Mouse (Mus musculus) megakaryocyte, embryonic 14.5 days (primary cell): Measurements from ENCODE around the gene Slc22a23. TPM values are rescaled to one million over a fixed set of nuclear protein-coding genes. Genes with fewer than 3 reads are reported as not detected.
A peak's percentile ranks its signal among the peaks of the same experiment; 100 is the strongest.

Experiments used
- H3K27me3 ChIP-seq: replicated peaks from 2 replicates; pipeline ENCODE3; 2012; ENCODE audit warnings: inconsistent platforms
- H3K36me3 ChIP-seq: replicated peaks from 2 replicates; pipeline ENCODE3; 2012; ENCODE audit warnings: low read length, inconsistent platforms, mixed read lengths
- H3K4me1 ChIP-seq: 2 replicates; pipeline ENCODE4 v1.6.1; 2012; ENCODE audit warnings: inconsistent platforms
- H3K4me3 ChIP-seq: replicated peaks from 2 replicates; pipeline ENCODE3; 2012; ENCODE audit warnings: moderate library complexity, mild to moderate bottlenecking, inconsistent platforms
- H3K9me3 ChIP-seq: 2 replicates; pipeline ENCODE4 v1.6.1; 2012; ENCODE audit warnings: inconsistent platforms
- FLI1 ChIP-seq: IDR thresholded peaks from 2 replicates; pipeline ENCODE4 v1.6.1; 2012; ENCODE audit warnings: low read length, inconsistent platforms, mixed read lengths
- GATA1 ChIP-seq: IDR thresholded peaks from 3 replicates; pipeline ENCODE4 v1.6.1; 2012; ENCODE audit warnings: mixed read lengths, low read length, inconsistent platforms, borderline replicate concordance
- polyA plus RNA-seq: library from polyadenylated mRNA; stranded (reverse); fragments of >175 nt; gene quantifications from 2 replicates; pipeline ENCODE4 v1.2.3, GENCODE M21; 2012; ENCODE audit warnings: low replicate concordance; ENCODE audit not compliant: insufficient read depth

The Slc22a23 gene
- polyA plus RNA-seq, 1 experiment: 33.9 TPM

- Histone ChIP-seq H3K27me3 (no peaks in the 10 kb centered on the region), H3K9me3 (no peaks in the 10 kb centered on the region), H3K4me3 (peak overlapping the region; percentile 58), H3K36me3 (peaks cover 85% of the 10 kb centered on the region), H3K4me1 (peaks cover 89% of the 10 kb centered on the region)
- TF ChIP-seq GATA1 (no peak), FLI1 (no peak)
Measured at GRCm38 (mm10) chr13:34320482-34320881, 24.5 kb downstream of the Slc22a23 start.

DNA sequence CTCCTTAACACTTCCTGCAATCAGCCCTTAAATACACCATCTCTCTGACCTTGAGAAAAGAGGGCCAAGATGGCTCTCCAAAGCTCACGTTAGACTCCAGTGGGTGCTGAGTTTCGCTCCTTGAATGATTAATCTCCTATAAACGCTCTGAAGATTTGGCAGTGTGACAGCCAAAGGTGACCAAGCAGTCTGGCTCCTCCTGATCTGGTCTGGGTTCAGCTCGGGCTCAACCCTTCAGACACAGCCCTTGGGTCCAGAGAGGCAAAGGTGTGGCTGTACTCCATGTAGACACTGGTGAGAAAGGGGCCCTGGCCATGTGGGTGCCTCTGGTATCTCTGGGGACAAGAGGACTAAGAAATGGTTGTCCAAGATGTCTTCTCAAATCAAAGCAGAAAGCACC, 27.9 kb downstream of the Slc22a23 start:
- peaks cover 74% of the 10 kb centered on the region for H3K36me3 ChIP-seq
- peaks cover 89% of the 10 kb centered on the region for H3K4me1 ChIP-seq

GRCm38 (mm10) chr13:34316511-34316910, 28.5 kb downstream of the Slc22a23 start:
- TF ChIP-seq FLI1: no peak
- no peak for TF ChIP-seq GATA1
- H3K36me3 ChIP-seq: peaks cover 76% of the 10 kb centered on the region
- peak overlapping the region; percentile 54 for H3K4me3 ChIP-seq
- H3K9me3 ChIP-seq: no peaks in the 10 kb centered on the region
- H3K4me1 ChIP-seq: peaks cover 90% of the 10 kb centered on the region
- H3K27me3 ChIP-seq: no peaks in the 10 kb centered on the region

More for the DNA sequence above, 27.9 kb downstream of the Slc22a23 start:
- no peaks in the 10 kb centered on the region for H3K9me3 ChIP-seq
- TF ChIP-seq FLI1 (no peak), GATA1 (no peak)
- no peak overlapping the region for H3K4me3 ChIP-seq
- no peaks in the 10 kb centered on the region for H3K27me3 ChIP-seq

DNA sequence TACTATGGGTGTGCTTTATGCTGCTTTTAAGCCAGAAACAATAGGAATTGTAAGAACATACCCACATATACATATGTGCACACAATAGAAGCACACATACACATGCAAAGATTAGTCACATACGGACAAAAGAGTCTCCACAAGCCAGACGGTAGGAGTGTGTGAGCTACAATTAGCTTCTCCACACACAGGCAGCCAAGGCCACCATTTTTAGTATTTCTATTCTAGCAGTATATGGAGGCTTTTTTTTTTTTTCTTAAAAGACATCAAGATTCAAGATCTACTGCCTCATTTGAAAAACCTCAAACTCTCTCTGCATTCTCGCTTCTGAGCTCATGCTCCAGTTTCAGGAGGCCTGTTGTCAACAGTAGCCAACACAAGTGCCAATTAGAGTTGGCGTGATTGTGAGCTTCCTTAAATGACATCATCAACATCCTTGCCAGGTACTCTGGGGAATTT, 31.9 kb downstream of the Slc22a23 start:
- Histone ChIP-seq H3K4me3 (no peak overlapping the region), H3K4me1 (peaks cover 76% of the 10 kb centered on the region), H3K9me3 (no peaks in the 10 kb centered on the region), H3K36me3 (peaks cover 58% of the 10 kb centered on the region), H3K27me3 (no peaks in the 10 kb centered on the region)
- TF ChIP-seq FLI1 (no peak), GATA1 (no peak)

GRCm38 (mm10) chr13:34312346-34313002, 32.5 kb downstream of the Slc22a23 start:
- Histone ChIP-seq H3K4me1 (peaks cover 82% of the 10 kb centered on the region), H3K27me3 (no peaks in the 10 kb centered on the region), H3K4me3 (no peak overlapping the region), H3K36me3 (peaks cover 59% of the 10 kb centered on the region), H3K9me3 (no peaks in the 10 kb centered on the region)
- TF ChIP-seq FLI1 (no peak), GATA1 (no peak)

DNA sequence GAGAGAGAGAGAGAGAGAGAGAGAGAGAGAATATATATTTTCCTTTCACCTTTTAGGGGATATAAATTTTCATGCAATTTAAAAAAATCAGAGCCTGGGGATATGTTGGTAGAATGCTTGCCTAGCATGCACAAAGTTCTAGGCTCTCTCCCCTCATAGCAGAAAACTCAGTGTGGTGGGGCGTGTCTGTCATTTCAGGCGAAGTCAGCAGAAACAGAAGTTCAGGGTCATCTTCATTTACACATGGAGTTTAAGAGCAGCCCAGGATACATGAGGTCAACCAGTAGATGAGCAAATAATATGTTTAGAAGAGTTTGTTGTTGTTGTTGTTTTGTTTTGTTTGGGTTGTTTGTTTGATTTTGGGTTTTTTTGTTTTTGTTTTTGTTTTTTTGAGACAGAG, 33.4 kb downstream of the Slc22a23 start:
- Histone ChIP-seq H3K4me1 (peaks cover 82% of the 10 kb centered on the region), H3K9me3 (no peaks in the 10 kb centered on the region), H3K4me3 (no peak overlapping the region), H3K36me3 (peaks cover 59% of the 10 kb centered on the region), H3K27me3 (no peaks in the 10 kb centered on the region)
- TF ChIP-seq GATA1 (no peak), FLI1 (no peak)

GRCm38 (mm10) chr13:34308604-34308927, 36.4 kb downstream of the Slc22a23 start:
- H3K4me1 ChIP-seq: peaks cover 80% of the 10 kb centered on the region
- H3K27me3 ChIP-seq: no peaks in the 10 kb centered on the region
- H3K9me3 ChIP-seq: no peaks in the 10 kb centered on the region
- H3K36me3 ChIP-seq: peaks cover 67% of the 10 kb centered on the region
- H3K4me3 ChIP-seq: no peak overlapping the region
- TF ChIP-seq GATA1 (no peak), FLI1 (no peak)

DNA sequence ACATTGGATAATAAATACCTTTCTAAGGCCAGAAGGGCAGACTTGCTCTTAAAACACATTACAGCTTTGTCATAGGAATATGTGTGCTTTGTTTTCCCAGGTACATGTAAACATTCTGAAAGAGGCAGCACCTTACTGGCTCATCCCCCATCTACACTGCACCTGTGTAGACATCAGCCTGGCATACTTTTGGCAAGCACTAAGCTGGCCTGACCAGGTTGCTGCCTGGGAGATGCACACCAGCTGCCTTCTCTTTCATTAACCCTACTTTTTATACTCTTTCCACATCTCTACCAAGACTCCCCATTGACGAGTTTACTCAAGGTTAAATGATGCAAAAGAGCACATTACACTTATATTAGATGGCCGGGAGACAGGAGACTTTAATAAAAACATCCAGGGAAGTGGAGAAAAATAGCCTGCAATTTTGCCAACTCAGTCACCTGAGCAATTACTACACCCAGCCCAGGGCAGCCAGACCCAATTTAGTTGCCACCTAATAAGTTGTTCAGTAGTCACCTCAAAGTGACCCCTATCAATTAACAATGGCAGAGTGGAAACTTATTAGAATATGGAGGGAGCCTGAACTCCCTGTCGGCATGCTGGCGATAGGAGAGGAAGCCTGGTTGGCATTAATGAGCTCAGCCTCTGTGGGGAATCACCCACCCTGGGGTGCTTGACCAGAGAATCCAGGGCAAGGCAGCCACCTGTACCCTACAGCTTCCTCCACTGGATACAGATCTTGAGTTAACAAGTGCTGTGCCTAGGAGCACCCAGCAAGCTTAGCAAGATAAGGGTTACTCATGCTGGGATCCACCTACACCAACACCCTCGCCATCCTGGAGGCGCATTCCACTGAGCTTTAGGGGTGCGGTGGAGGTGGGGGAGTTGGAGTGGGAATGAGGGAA, 37.0 kb downstream of the Slc22a23 start:
- no peak overlapping the region for H3K4me3 ChIP-seq
- TF ChIP-seq FLI1 (no peak), GATA1 (no peak)
- no peaks in the 10 kb centered on the region for H3K27me3 ChIP-seq
- peaks cover 79% of the 10 kb centered on the region for H3K4me1 ChIP-seq
- H3K36me3 ChIP-seq: peaks cover 72% of the 10 kb centered on the region
- H3K9me3 ChIP-seq: no peaks in the 10 kb centered on the region

DNA sequence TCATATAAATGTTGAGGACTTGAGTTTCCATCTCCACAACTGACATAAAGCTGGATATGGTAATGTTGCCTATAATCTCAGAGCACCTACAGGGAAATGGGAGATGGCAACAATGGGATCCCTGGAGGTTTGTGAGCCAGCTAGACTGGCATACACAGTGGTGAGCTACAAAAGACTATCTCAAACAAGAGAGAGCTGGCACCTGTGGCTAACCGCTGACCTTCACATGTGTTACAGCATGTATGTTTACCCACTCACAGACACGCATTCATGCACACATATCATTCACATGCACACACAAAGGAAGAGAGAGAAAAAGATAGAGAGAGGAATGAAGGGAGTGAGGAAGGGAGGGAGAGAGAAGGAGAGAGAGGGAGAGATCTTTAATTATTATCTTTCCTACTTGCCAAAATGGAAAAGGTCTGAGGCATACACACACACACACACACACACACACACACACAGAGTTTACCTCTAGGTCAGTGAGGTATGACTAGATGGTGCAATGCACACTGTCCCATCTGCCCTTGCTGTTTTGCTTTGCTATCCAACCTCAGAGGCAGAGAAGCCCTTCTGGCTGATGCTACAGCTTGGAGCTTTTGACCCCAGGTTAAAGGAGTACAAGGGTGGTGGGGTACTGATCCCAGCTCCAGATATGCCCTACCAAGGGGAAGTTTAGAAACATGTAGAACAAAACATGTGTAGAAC, 38.9 kb downstream of the Slc22a23 start:
- no peaks in the 10 kb centered on the region for H3K27me3 ChIP-seq
- H3K36me3 ChIP-seq: peaks cover 79% of the 10 kb centered on the region
- no peaks in the 10 kb centered on the region for H3K9me3 ChIP-seq
- peaks cover 82% of the 10 kb centered on the region for H3K4me1 ChIP-seq
- H3K4me3 ChIP-seq: no peak overlapping the region
- TF ChIP-seq GATA1: no peak
- no peak for TF ChIP-seq FLI1

GRCm38 (mm10) chr13:34304896-34305295, 40.1 kb downstream of the Slc22a23 start:
- Histone ChIP-seq H3K4me3 (no peak overlapping the region), H3K27me3 (no peaks in the 10 kb centered on the region), H3K4me1 (peaks cover 89% of the 10 kb centered on the region), H3K36me3 (peaks cover 86% of the 10 kb centered on the region), H3K9me3 (no peaks in the 10 kb centered on the region)
- no peak for TF ChIP-seq GATA1
